Comparison of ENCODE assay signal across 23 mouse cellular contexts in the genomic region with DNA sequence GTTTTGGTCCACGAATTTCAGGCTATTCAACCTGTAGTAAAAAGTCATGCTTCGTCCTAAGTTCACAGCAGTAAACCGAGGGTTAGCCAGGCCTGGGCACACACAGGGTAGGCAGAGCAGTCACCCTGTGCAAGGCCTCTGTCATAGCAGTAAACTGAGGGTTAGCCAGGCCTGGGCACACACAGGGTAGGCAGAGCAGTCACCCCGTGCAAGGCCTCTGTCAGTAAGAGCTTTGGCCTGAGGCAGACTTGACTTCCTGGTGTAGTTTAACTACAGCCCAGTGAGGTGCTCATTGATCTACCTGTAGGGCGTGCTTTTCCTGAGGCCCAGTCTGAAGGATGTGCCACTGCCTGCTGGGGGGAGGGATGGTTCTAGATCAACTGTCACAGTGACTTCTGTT. TPM values are rescaled to one million over a fixed set of nuclear protein-coding genes. Genes with fewer than 3 reads are reported as not detected.
DNase-seq lines count a peak whose midpoint lies in the region; ATAC-seq lines count a peak whose summit lies in the region.
"Had no signal": no experiment of that assay in that cellular context is flagged by ENCODE, and none has a peak within 500 bp of the region (broad histone marks: within the 10 kb centered on the region; RNA-seq: fewer than 3 reads in every experiment).

No protein-coding gene starts in this region.

- H3K9ac ChIP-seq in embryonic facial prominence, embryonic 13.5 days, result peak overlapping the region; percentile 44; the same call in 1 of the 2 replicates
- H3K9ac ChIP-seq in limb, embryonic 15.5 days, result 0 out of 2 replicates have a peak overlapping the region, but pooled peaks have one; percentile 1
- H3K9ac ChIP-seq in intestine, embryonic 16.5 days (ENCODE audit: low read depth, low read length), result no peak overlapping the region
- H3K9ac ChIP-seq: hindbrain, embryonic 15.5 days; liver, embryonic 14.5 days had no signal

- H3K9me3 ChIP-seq in embryonic facial prominence, embryonic 13.5 days, result no peaks in the 10 kb centered on the region
- H3K9me3 ChIP-seq in embryonic facial prominence, embryonic 10.5 days, result peaks cover 4% of the 10 kb centered on the region; the same call in 1 of the 2 replicates
- H3K9me3 ChIP-seq in limb, embryonic 15.5 days, result no peaks in the 10 kb centered on the region
- no peaks in the 10 kb centered on the region for H3K9me3 ChIP-seq in limb, embryonic 10.5 days (replicated peaks)
- H3K9me3 ChIP-seq in intestine, embryonic 16.5 days (ENCODE audit: control insufficient read depth, low read length), result no peaks in the 10 kb centered on the region
- H3K9me3 ChIP-seq: hindbrain, embryonic 15.5 days had no signal

- H3K4me1 ChIP-seq in embryonic facial prominence, embryonic 13.5 days, result peaks cover 8% of the 10 kb centered on the region
- peaks cover 8% of the 10 kb centered on the region for H3K4me1 ChIP-seq in embryonic facial prominence, embryonic 10.5 days
- H3K4me1 ChIP-seq in limb, embryonic 15.5 days, result 0 out of 2 replicates have a peak, but pooled peaks cover 6% of the 10 kb centered on the region
- H3K4me1 ChIP-seq in limb, embryonic 10.5 days, result peaks cover 6% of the 10 kb centered on the region
- H3K4me1 ChIP-seq in intestine, embryonic 16.5 days (ENCODE audit: control insufficient read depth, insufficient read depth, low read length), result peaks cover 7% of the 10 kb centered on the region; the same call in 1 of the 2 replicates

- intact Hi-C loops in left cerebral cortex, postnatal 10 days (cut with DNase I), result no loop called here

- H3K27me3 ChIP-seq in embryonic facial prominence, embryonic 13.5 days, result no peaks in the 10 kb centered on the region
- no peaks in the 10 kb centered on the region for H3K27me3 ChIP-seq in embryonic facial prominence, embryonic 10.5 days (replicated peaks; ENCODE audit: low read depth, poor library complexity, severe bottlenecking)
- H3K27me3 ChIP-seq in limb, embryonic 15.5 days, result no peaks in the 10 kb centered on the region
- H3K27me3 ChIP-seq in limb, embryonic 10.5 days (ENCODE audit: low read depth, poor library complexity, severe bottlenecking), result no peaks in the 10 kb centered on the region
- no peaks in the 10 kb centered on the region for H3K27me3 ChIP-seq in intestine, embryonic 16.5 days (replicated peaks; ENCODE audit: control insufficient read depth, insufficient read depth, low read length)
- H3K27me3 ChIP-seq: hindbrain, embryonic 15.5 days had no signal

- H3K36me3 ChIP-seq in embryonic facial prominence, embryonic 13.5 days, result peaks cover 85% of the 10 kb centered on the region
- H3K36me3 ChIP-seq in embryonic facial prominence, embryonic 10.5 days (replicated peaks), result peaks cover 89% of the 10 kb centered on the region
- peaks cover 84% of the 10 kb centered on the region for H3K36me3 ChIP-seq in limb, embryonic 15.5 days
- peaks cover 95% of the 10 kb centered on the region for H3K36me3 ChIP-seq in limb, embryonic 10.5 days
- peaks cover 27% of the 10 kb centered on the region for H3K36me3 ChIP-seq in intestine, embryonic 16.5 days (ENCODE audit: control insufficient read depth, insufficient read depth, low read length)

- H3K4me2 ChIP-seq in embryonic facial prominence, embryonic 13.5 days, result no peak overlapping the region
- H3K4me2 ChIP-seq in limb, embryonic 15.5 days, result no peak overlapping the region
- H3K4me2 ChIP-seq in intestine, embryonic 16.5 days (ENCODE audit: low read depth, low read length), result no peak overlapping the region
- H3K4me2 ChIP-seq: hindbrain, embryonic 15.5 days; midbrain, embryonic 11.5 days had no signal

- no peak overlapping the region for H3K27ac ChIP-seq in embryonic facial prominence, embryonic 13.5 days
- H3K27ac ChIP-seq in embryonic facial prominence, embryonic 10.5 days (replicated peaks), result no peak overlapping the region
- no peak overlapping the region for H3K27ac ChIP-seq in limb, embryonic 15.5 days
- no peak overlapping the region for H3K27ac ChIP-seq in limb, embryonic 10.5 days
- H3K27ac ChIP-seq in intestine, embryonic 16.5 days (ENCODE audit: low read length), result peak overlapping the region; percentile 23
- H3K27ac ChIP-seq: forebrain, embryonic 10.5 days; gastrocnemius, adult 2 months; hindbrain, embryonic 15.5 days; liver, embryonic 14.5 days; macrophage had no signal

- no peak overlapping the region for H3K4me3 ChIP-seq in embryonic facial prominence, embryonic 13.5 days
- H3K4me3 ChIP-seq in embryonic facial prominence, embryonic 10.5 days, result no peak overlapping the region
- H3K4me3 ChIP-seq in limb, embryonic 15.5 days, result no peak overlapping the region
- no peak overlapping the region for H3K4me3 ChIP-seq in limb, embryonic 10.5 days
- no peak overlapping the region for H3K4me3 ChIP-seq in intestine, embryonic 16.5 days (ENCODE audit: low read length)
- H3K4me3 ChIP-seq: forebrain, embryonic 10.5 days; gastrocnemius, adult 2 months; hindbrain, embryonic 15.5 days had no signal

- ATAC-seq in embryonic facial prominence, embryonic 13.5 days (ENCODE audit: insufficient number of reproducible peaks, insufficient read depth, low FRiP score, low TSS enrichment, low read depth), result no peak
- ATAC-seq in limb, embryonic 15.5 days (ENCODE audit: insufficient number of reproducible peaks, low FRiP score, low TSS enrichment, low read depth), result no peak
- ATAC-seq in intestine, embryonic 16.5 days, result peak; percentile 91
- ATAC-seq: activated CD4-positive, CD25-positive, alpha-beta regulatory T cell, adult 4 months had no signal

- no peak for DNase-seq in embryonic facial prominence, embryonic 10.5 days (ENCODE audit: low spot score)
- no peak for DNase-seq in limb, embryonic 10.5 days (ENCODE audit: low spot score)
- peak; percentile 49 to 56 for DNase-seq in kidney, postnatal 36 days
- DNase-seq in left cerebral cortex, postnatal 10 days (ENCODE audit: extremely low spot score in 1 of 2, low spot score in 2 of 2), result no peak
- DNase-seq in gastrocnemius, postnatal 4 days (ENCODE audit: low spot score in 2 of 2), result no peak
- DNase-seq: adrenal gland, postnatal 14 days; cerebellum, adult 11 months; cerebellum, postnatal 14 days; gastrocnemius, adult 2 months; heart, adult 18-20 months; heart, postnatal 36 days; layer of hippocampus, postnatal 36 days; left cerebral cortex, postnatal 4 days; thymus, adult 2 months had no signal

- 85% methylated on average over 5 of the region's 5 CpGs for WGBS in embryonic facial prominence, embryonic 13.5 days
- WGBS in embryonic facial prominence, embryonic 10.5 days, result 87% methylated on average over 5 of the region's 5 CpGs
- WGBS in limb, embryonic 15.5 days, result 77% methylated on average over 5 of the region's 5 CpGs
- WGBS in limb, embryonic 10.5 days, result 87% methylated on average over 5 of the region's 5 CpGs
- 72% methylated on average over 5 of the region's 5 CpGs for whole genome bisulfite sequencing in intestine, embryonic 16.5 days

RNA-seq across cellular contexts. Expression of gene D11Wsu47e, which starts 7.1 kb away (rescaled TPM):
- 23.5 and 24.4 TPM in 2 replicates for polyA plus RNA-seq in embryonic facial prominence, embryonic 13.5 days (2015; fragmentation: Nextera tagmentation; extraction: Ambion mirVana)
- 26.4 and 28.0 TPM in 2 replicates for polyA plus RNA-seq in embryonic facial prominence, embryonic 10.5 days (2016; fragmentation: Nextera tagmentation; extraction: Ambion mirVana)
- 19.2 and 21.5 TPM in 2 replicates for polyA plus RNA-seq in limb, embryonic 15.5 days (2015; fragmentation: Nextera tagmentation; extraction: Ambion mirVana)
- 26.7 and 28.4 TPM in 2 replicates for polyA plus RNA-seq in limb, embryonic 10.5 days (2016; fragmentation: Nextera tagmentation; extraction: Ambion mirVana)
- polyA plus RNA-seq in intestine, embryonic 16.5 days (2015; fragmentation: Nextera tagmentation; extraction: Ambion mirVana), result 13.8 and 14.5 TPM in 2 replicates
- total RNA-seq in left cerebral cortex, postnatal 10 days (2021), result 10 to 100 TPM; 11.8 to 12.1 TPM
- total RNA-seq in gastrocnemius, postnatal 4 days (2021), result 10 to 100 TPM; 11.3 to 16.7 TPM

RNA-seq across cellular contexts. Expression of gene Fam104a, which starts 7.4 kb away (rescaled TPM):
- polyA plus RNA-seq in embryonic facial prominence, embryonic 13.5 days (2015; fragmentation: Nextera tagmentation; extraction: Ambion mirVana), result 49.0 and 50.1 TPM in 2 replicates
- 53.4 and 57.6 TPM in 2 replicates for polyA plus RNA-seq in embryonic facial prominence, embryonic 10.5 days (2016; fragmentation: Nextera tagmentation; extraction: Ambion mirVana)
- polyA plus RNA-seq in limb, embryonic 15.5 days (2015; fragmentation: Nextera tagmentation; extraction: Ambion mirVana), result 45.6 and 46.0 TPM in 2 replicates
- 55.0 and 55.4 TPM in 2 replicates for polyA plus RNA-seq in limb, embryonic 10.5 days (2016; fragmentation: Nextera tagmentation; extraction: Ambion mirVana)
- polyA plus RNA-seq in intestine, embryonic 16.5 days (2015; fragmentation: Nextera tagmentation; extraction: Ambion mirVana), result 40.5 and 41.7 TPM in 2 replicates
- total RNA-seq in left cerebral cortex, postnatal 10 days (2021), result 10 to 100 TPM; 24.2 to 25.0 TPM
- 10 to 100 TPM; 29.4 to 31.3 TPM for total RNA-seq in gastrocnemius, postnatal 4 days (2021)

RNA-seq across cellular contexts. Expression of gene Cpsf4l, which starts 18.5 kb away (rescaled TPM):
- polyA plus RNA-seq in embryonic facial prominence, embryonic 13.5 days (2015; fragmentation: Nextera tagmentation; extraction: Ambion mirVana), result 1.5 and 1.7 TPM in 2 replicates
- 0.34 and 0.69 TPM in 2 replicates for polyA plus RNA-seq in embryonic facial prominence, embryonic 10.5 days (2016; fragmentation: Nextera tagmentation; extraction: Ambion mirVana)
- polyA plus RNA-seq in limb, embryonic 15.5 days (2015; fragmentation: Nextera tagmentation; extraction: Ambion mirVana), result 0.92 and 1.3 TPM in 2 replicates
- 0.67 and 0.90 TPM in 2 replicates for polyA plus RNA-seq in limb, embryonic 10.5 days (2016; fragmentation: Nextera tagmentation; extraction: Ambion mirVana)
- 0.12 and 0.33 TPM in 2 replicates for polyA plus RNA-seq in intestine, embryonic 16.5 days (2015; fragmentation: Nextera tagmentation; extraction: Ambion mirVana)
- not detected for total RNA-seq in left cerebral cortex, postnatal 10 days (2021)
- not detected for total RNA-seq in gastrocnemius, postnatal 4 days (2021)
- total RNA-seq: gastrocnemius, adult 2 months; heart, adult 18-20 months; heart, postnatal 36 days; layer of hippocampus, postnatal 36 days; left cerebral cortex, postnatal 4 days had no signal
- polyA plus RNA-seq: macrophage had no signal

RNA-seq across cellular contexts. Expression of gene Slc39a11, which starts 41.4 kb away (rescaled TPM):
- 21.3 and 26.3 TPM in 2 replicates for polyA plus RNA-seq in embryonic facial prominence, embryonic 13.5 days (2015; fragmentation: Nextera tagmentation; extraction: Ambion mirVana)
- polyA plus RNA-seq in embryonic facial prominence, embryonic 10.5 days (2016; fragmentation: Nextera tagmentation; extraction: Ambion mirVana), result 17.0 and 17.2 TPM in 2 replicates
- 30.0 and 30.1 TPM in 2 replicates for polyA plus RNA-seq in limb, embryonic 15.5 days (2015; fragmentation: Nextera tagmentation; extraction: Ambion mirVana)
- 14.2 and 15.7 TPM in 2 replicates for polyA plus RNA-seq in limb, embryonic 10.5 days (2016; fragmentation: Nextera tagmentation; extraction: Ambion mirVana)
- 52.8 and 56.5 TPM in 2 replicates for polyA plus RNA-seq in intestine, embryonic 16.5 days (2015; fragmentation: Nextera tagmentation; extraction: Ambion mirVana)
- 10 to 100 TPM; 19.9 to 21.8 TPM for total RNA-seq in left cerebral cortex, postnatal 10 days (2021)
- total RNA-seq in gastrocnemius, postnatal 4 days (2021), result 1 to 10 TPM; 8.2 to 8.9 TPM

RNA-seq across cellular contexts. Expression of gene Cog1, which starts 42.3 kb away (rescaled TPM):
- polyA plus RNA-seq in embryonic facial prominence, embryonic 13.5 days (2015; fragmentation: Nextera tagmentation; extraction: Ambion mirVana), result 24.3 and 27.4 TPM in 2 replicates
- polyA plus RNA-seq in embryonic facial prominence, embryonic 10.5 days (2016; fragmentation: Nextera tagmentation; extraction: Ambion mirVana), result 27.4 and 28.1 TPM in 2 replicates
- 24.9 and 25.4 TPM in 2 replicates for polyA plus RNA-seq in limb, embryonic 15.5 days (2015; fragmentation: Nextera tagmentation; extraction: Ambion mirVana)
- 26.3 and 31.1 TPM in 2 replicates for polyA plus RNA-seq in limb, embryonic 10.5 days (2016; fragmentation: Nextera tagmentation; extraction: Ambion mirVana)
- polyA plus RNA-seq in intestine, embryonic 16.5 days (2015; fragmentation: Nextera tagmentation; extraction: Ambion mirVana), result 24.9 and 25.0 TPM in 2 replicates
- total RNA-seq in left cerebral cortex, postnatal 10 days (2021), result 10 to 100 TPM; 38.0 to 38.2 TPM
- 10 to 100 TPM; 23.0 to 26.6 TPM for total RNA-seq in gastrocnemius, postnatal 4 days (2021)

Comparison
In these comparisons a context has a peak if more than half of its experiments do, and no peak if none do; other contexts are left out.
1. DNase-seq: peak in kidney, postnatal 36 days (2 of 2); none in embryonic facial prominence, embryonic 10.5 days (single experiment), limb, embryonic 10.5 days (single experiment), left cerebral cortex, postnatal 10 days (0 of 2) and gastrocnemius, postnatal 4 days (0 of 2).